Mouse (Mus musculus) hindbrain, embryonic 11.5 days (tissue): Measurements from ENCODE around the gene Ehbp1. TPM values are rescaled to one million over a fixed set of nuclear protein-coding genes. Genes with fewer than 3 reads are reported as not detected.

Source experiments
- ATAC-seq: fragments of 200-750 bp; cut with Nextera tagmentation; 2 replicates; pipeline ENCODE4 v1.8.0; 2017; ENCODE audit warnings: mild to moderate bottlenecking, moderate TSS enrichment, moderate library complexity; ENCODE audit not compliant: low FRiP score
- DNase-seq: peaks from one replicate; pipeline ENCODE4 v3.0.0-alpha.2; 2015; ENCODE audit warnings: low spot score
- H3K27ac ChIP-seq: fragments of 300-500 bp; sonication (generic); 2 replicates; pipeline ENCODE4 v1.5.1; 2014; ENCODE audit warnings: mild to moderate bottlenecking, low read depth, low read length
- H3K27me3 ChIP-seq: fragments of 300-500 bp; sonication (generic); 2 replicates; pipeline ENCODE4 v1.6.1; 2014; ENCODE audit warnings: mild to moderate bottlenecking, low read length, moderate library complexity, mixed read lengths; ENCODE audit not compliant: control insufficient read depth, insufficient read depth
- H3K36me3 ChIP-seq: fragments of 300-500 bp; sonication (generic); 2 replicates; pipeline ENCODE4 v1.6.1; 2014; ENCODE audit warnings: mild to moderate bottlenecking, low read length, moderate library complexity, mixed read lengths; ENCODE audit not compliant: control insufficient read depth, insufficient read depth
- H3K4me1 ChIP-seq: fragments of 300-500 bp; sonication (generic); replicated peaks from 2 replicates; pipeline ENCODE4 v1.6.1; 2014; ENCODE audit warnings: low read length, mixed read lengths; ENCODE audit not compliant: control insufficient read depth, insufficient read depth
- H3K4me2 ChIP-seq: fragments of 300-500 bp; sonication (generic); replicated peaks from 2 replicates; pipeline ENCODE4 v1.6.1; 2014; ENCODE audit warnings: mild to moderate bottlenecking, low read depth, low read length
- H3K4me3 ChIP-seq: fragments of 300-500 bp; sonication (generic); 2 replicates; pipeline ENCODE4 v1.5.1; 2014; ENCODE audit warnings: low read depth, low read length
- H3K9ac ChIP-seq: fragments of 300-500 bp; sonication (generic); 2 replicates; pipeline ENCODE4 v1.6.1; 2014; ENCODE audit warnings: low read depth, low read length
- H3K9me3 ChIP-seq: fragments of 300-500 bp; sonication (generic); 2 replicates; pipeline ENCODE4 v1.6.1; 2016; ENCODE audit warnings: low read length; ENCODE audit not compliant: control insufficient read depth
- WGBS: fragments of 180-500 bp; shearing (Covaris S2); extraction: QIAGEN DNeasy Blood & Tissue Kit; methylation state at CpG from one replicate; pipeline ENCODE4 v1.1.7; 2014; 5-methylcytosine and 5-hydroxymethylcytosine counted together
- polyA plus RNA-seq: library from polyadenylated mRNA; unstranded; fragments of >200 nt; fragmentation: Nextera tagmentation; extraction: Ambion mirVana; gene quantifications from 2 replicates; pipeline ENCODE4 v1.2.1, GENCODE M21; 2014

Gene Ehbp1
- polyA plus RNA-seq, 1 experiment from 2014 or later, result 24.8 TPM

DNA sequence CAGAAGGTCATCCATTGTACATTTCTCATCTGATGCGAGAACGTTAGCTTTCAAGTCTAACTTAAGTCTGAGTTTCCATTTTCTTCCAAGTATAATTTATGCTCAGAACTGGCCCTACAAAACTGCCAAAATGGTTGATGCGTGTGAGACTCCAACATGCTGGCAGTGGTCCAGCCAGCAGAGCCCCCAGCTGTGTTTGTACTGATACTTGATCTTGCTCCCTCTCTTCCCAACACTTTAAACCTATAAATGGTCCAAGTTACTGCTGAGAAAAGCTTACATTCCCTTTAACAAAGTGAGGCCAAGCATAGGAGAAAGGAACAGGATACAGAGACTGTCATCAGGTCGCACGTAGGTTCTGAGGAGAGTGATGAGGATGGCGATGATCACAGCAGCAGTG is 111.2 kb downstream of the Ehbp1 start:
- DNase-seq, result peak; percentile 5
- Histone ChIP-seq H3K4me3 (no peak overlapping the region), H3K27me3 (no peaks in the 10 kb centered on the region), H3K9ac (no peak overlapping the region), H3K4me1 (no peaks in the 10 kb centered on the region), H3K27ac (no peak overlapping the region), H3K36me3 (no peaks in the 10 kb centered on the region), H3K9me3 (no peaks in the 10 kb centered on the region), H3K4me2 (no peak overlapping the region)
- no peak for ATAC-seq
- WGBS, result 83% methylated on average over 6 of the region's 6 CpGs

DNA sequence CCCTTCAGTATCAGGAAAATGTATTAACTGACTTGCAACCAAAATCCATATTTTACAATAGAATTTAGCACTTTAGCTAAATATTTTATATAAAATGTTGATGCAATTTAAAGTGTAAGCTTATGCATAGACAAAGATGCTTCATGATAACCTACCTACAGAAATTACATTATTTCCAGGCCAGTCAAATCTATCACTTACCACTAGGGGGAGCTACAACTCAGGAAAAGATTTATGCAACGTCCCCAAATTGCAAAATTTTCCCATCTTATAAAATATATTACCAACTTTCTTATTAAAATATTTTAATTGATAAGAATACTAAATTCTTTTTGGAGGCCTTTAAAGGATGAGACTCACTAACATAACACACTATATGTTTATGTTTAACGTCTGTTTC is 116.5 kb downstream of the Ehbp1 start:
- H3K4me3 ChIP-seq, result no peak overlapping the region
- no peaks in the 10 kb centered on the region for H3K4me1 ChIP-seq
- DNase-seq, result peak; percentile 63
- no peak overlapping the region for H3K27ac ChIP-seq
- no peak overlapping the region for H3K4me2 ChIP-seq
- 57% methylated on average over 2 of the region's 2 CpGs for WGBS
- no peaks in the 10 kb centered on the region for H3K9me3 ChIP-seq
- no peak for ATAC-seq
- H3K36me3 ChIP-seq, result no peaks in the 10 kb centered on the region
- H3K27me3 ChIP-seq, result no peaks in the 10 kb centered on the region
- H3K9ac ChIP-seq, result no peak overlapping the region

- Histone ChIP-seq H3K4me3 (no peak overlapping the region), H3K9me3 (no peaks in the 10 kb centered on the region), H3K27me3 (no peaks in the 10 kb centered on the region), H3K9ac (no peak overlapping the region), H3K4me1 (no peaks in the 10 kb centered on the region), H3K4me2 (no peak overlapping the region), H3K36me3 (no peaks in the 10 kb centered on the region), H3K27ac (no peak overlapping the region)
- no peak for DNase-seq
- no peak for ATAC-seq
- 72% methylated on average over 2 of the region's 2 CpGs for WGBS
These were observed 123.9 kb downstream of the Ehbp1 start for GRCm38 (mm10) chr11:22218222-22218621.

GRCm38 (mm10) chr11:22216941-22217340 is 125.2 kb downstream of the Ehbp1 start:
- Histone ChIP-seq H3K4me3 (no peak overlapping the region), H3K4me1 (no peaks in the 10 kb centered on the region), H3K9ac (no peak overlapping the region), H3K36me3 (no peaks in the 10 kb centered on the region), H3K27ac (no peak overlapping the region), H3K27me3 (no peaks in the 10 kb centered on the region), H3K9me3 (no peaks in the 10 kb centered on the region), H3K4me2 (no peak overlapping the region)
- no peak for ATAC-seq
- 75% methylated on average over 7 of the region's 7 CpGs for WGBS
- DNase-seq, result no peak

GRCm38 (mm10) chr11:22206611-22207010 is 135.5 kb downstream of the Ehbp1 start:
- Histone ChIP-seq H3K4me3 (no peak overlapping the region), H3K27ac (no peak overlapping the region), H3K9ac (no peak overlapping the region), H3K9me3 (no peaks in the 10 kb centered on the region), H3K36me3 (no peaks in the 10 kb centered on the region), H3K4me1 (no peaks in the 10 kb centered on the region), H3K27me3 (no peaks in the 10 kb centered on the region), H3K4me2 (no peak overlapping the region)
- 57% methylated on average over 1 of the region's 1 CpGs for WGBS
- ATAC-seq (no peak), DNase-seq (no peak)

DNA sequence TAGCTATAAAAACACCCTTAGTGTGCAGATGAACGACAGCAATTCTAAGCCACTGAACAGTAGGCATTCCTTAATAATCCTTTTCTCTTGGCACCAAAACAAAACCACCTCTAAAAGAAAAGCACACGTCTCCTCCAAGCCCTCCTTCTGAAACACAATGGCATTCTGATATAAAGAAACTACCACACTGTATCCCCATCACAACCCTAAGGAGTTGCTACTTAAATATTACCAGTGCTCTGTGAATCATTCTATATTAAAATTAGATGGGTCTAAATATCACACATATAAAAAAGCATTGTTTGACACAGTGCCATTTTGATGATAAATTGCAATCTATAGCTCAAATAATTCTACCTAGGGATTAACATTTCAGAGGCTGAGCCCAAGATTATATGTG is 135.9 kb downstream of the Ehbp1 start:
- ATAC-seq, result no peak

DNA sequence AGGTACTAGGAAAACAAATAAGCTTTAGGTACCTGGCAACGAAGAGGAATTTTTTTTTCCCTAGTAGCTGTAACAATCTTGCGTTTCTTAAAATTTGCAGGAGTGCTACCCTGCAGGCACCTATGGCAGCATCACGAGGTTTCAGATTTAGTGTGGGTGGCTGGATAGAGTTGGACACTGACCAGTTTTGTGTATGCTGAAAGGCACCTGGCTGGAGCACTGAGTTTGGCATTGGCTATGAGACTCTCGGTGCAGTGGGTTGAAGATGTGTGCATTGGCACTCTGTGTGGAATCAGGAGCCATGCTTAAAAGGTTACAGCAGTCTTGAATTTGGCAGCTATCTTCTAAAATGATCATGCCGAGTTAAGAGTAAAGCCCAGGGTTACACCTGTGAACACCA is 138.7 kb downstream of the Ehbp1 start:
- Histone ChIP-seq H3K9me3 (no peaks in the 10 kb centered on the region), H3K27me3 (no peaks in the 10 kb centered on the region), H3K4me2 (no peak overlapping the region), H3K9ac (no peak overlapping the region), H3K27ac (no peak overlapping the region), H3K4me1 (no peaks in the 10 kb centered on the region), H3K36me3 (no peaks in the 10 kb centered on the region), H3K4me3 (no peak overlapping the region)
- WGBS, result 91% methylated on average over 5 of the region's 5 CpGs
- no peak for ATAC-seq
- no peak for DNase-seq

More for the DNA sequence above, 135.9 kb downstream of the Ehbp1 start:
- Histone ChIP-seq H3K4me1 (no peaks in the 10 kb centered on the region), H3K36me3 (no peaks in the 10 kb centered on the region), H3K9ac (no peak overlapping the region), H3K27ac (no peak overlapping the region), H3K9me3 (no peaks in the 10 kb centered on the region), H3K4me2 (no peak overlapping the region), H3K27me3 (no peaks in the 10 kb centered on the region), H3K4me3 (no peak overlapping the region)
- WGBS, result 73% methylated on average over 2 of the region's 2 CpGs
- no peak for DNase-seq

DNA sequence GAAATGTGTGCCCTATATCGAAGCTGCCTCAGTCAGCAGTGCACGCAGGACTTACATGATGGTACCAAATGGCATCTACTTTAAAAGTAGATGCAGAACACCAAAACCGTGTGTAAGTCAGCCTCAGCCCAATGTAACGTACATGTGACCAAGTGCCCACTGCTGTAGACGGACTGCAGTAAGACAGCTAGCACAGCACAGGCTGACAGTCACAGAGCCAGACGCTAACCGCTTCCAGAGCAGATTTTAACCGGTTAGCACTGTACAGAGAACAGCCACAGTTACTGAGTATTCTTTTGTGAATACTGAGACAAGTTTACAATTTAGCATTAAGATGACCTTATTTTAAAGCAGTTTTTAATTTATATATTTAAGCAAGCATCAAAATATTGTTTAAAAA is 141.0 kb downstream of the Ehbp1 start:
- no peak overlapping the region for H3K27ac ChIP-seq
- no peak for DNase-seq
- H3K36me3 ChIP-seq, result no peaks in the 10 kb centered on the region
- H3K4me3 ChIP-seq, result no peak overlapping the region
- no peaks in the 10 kb centered on the region for H3K4me1 ChIP-seq
- no peak overlapping the region for H3K9ac ChIP-seq
- H3K4me2 ChIP-seq, result no peak overlapping the region
- WGBS, result 90% methylated on average over 8 of the region's 8 CpGs
- no peaks in the 10 kb centered on the region for H3K27me3 ChIP-seq
- no peaks in the 10 kb centered on the region for H3K9me3 ChIP-seq
- no peak for ATAC-seq

DNA sequence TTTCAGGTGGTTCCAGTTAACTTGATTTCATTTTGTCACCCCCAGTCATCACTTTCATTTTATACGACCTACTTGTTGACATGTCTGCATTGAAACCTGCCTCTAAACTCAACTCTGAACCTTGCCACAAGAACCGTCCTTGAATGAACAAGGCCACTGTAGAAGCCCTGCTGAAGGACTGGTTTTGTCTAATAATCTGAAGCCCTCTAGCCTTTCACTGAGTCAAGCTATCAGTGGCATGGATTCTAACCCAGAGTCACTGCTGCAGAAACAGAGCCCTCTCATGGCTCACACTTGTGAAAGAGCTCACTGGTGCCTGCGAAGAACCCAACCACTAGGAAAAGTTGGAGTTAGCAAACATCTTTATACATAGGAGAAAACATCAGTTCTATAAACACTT is 142.2 kb downstream of the Ehbp1 start:
- Histone ChIP-seq H3K9me3 (no peaks in the 10 kb centered on the region), H3K4me3 (no peak overlapping the region), H3K36me3 (no peaks in the 10 kb centered on the region), H3K4me2 (no peak overlapping the region), H3K27me3 (no peaks in the 10 kb centered on the region), H3K9ac (no peak overlapping the region), H3K27ac (no peak overlapping the region), H3K4me1 (no peaks in the 10 kb centered on the region)
- ATAC-seq (no peak), DNase-seq (no peak)
- 65% methylated on average over 3 of the region's 3 CpGs for WGBS
